Mouse (Mus musculus) CH12.LX (cell line): Measurements from ENCODE around the gene Zfand2a. TPM values are rescaled to one million over a fixed set of nuclear protein-coding genes. Genes with fewer than 3 reads are reported as not detected.

Experiments
- DNase-seq: peaks from one replicate; pipeline ENCODE4 v3.0.0-alpha.2; 2013; ENCODE audit errors: extremely low read depth
- H3K27ac ChIP-seq: 2 replicates; pipeline ENCODE4 v1.5.1; 2012; ENCODE audit warnings: low read depth, mild to moderate bottlenecking, control low read depth, moderate library complexity; ENCODE audit not compliant: insufficient read depth
- H3K27me3 ChIP-seq: replicated peaks from 2 replicates; pipeline ENCODE3; 2012; ENCODE audit warnings: inconsistent platforms
- H3K36me3 ChIP-seq, 2 experiments: replicated peaks in 1 of 2; 2 replicates each; pipeline versions ENCODE3 to v1.6.1; 2012; ENCODE audit warnings: inconsistent platforms in 1 of 2, low read length in 1 of 2, mild to moderate bottlenecking in 1 of 2, mixed read lengths in 1 of 2, moderate library complexity in 1 of 2; ENCODE audit not compliant: control insufficient read depth in 1 of 2, insufficient read depth in 1 of 2
- H3K4me1 ChIP-seq, 2 experiments: 2 replicates each; pipeline ENCODE4 v1.6.1; 2012; ENCODE audit warnings: inconsistent platforms in 1 of 2, moderate library complexity in 1 of 2; ENCODE audit not compliant: insufficient read depth in 2 of 2, control insufficient read depth in 1 of 2
- H3K4me2 ChIP-seq: 2 replicates; pipeline ENCODE4 v1.6.1; 2012; ENCODE audit warnings: low read depth, mild to moderate bottlenecking, control low read depth; ENCODE audit not compliant: poor library complexity, insufficient read depth, severe bottlenecking
- H3K4me3 ChIP-seq, 3 experiments: fragments of 150-350 bp in 1 of 3; sonication (generic) in 1 of 3; replicated peaks in 1 of 3; 2 replicates each; pipeline versions ENCODE3 to v1.5.1; 2011 to 2012; ENCODE audit warnings: low read depth in 2 of 3, low read length in 2 of 3, mild to moderate bottlenecking in 2 of 3, moderate library complexity in 2 of 3, control low read depth in 1 of 3, improper control_type of control experiment in 1 of 3, inconsistent platforms in 1 of 3, mixed read lengths in 1 of 3; ENCODE audit not compliant: poor library complexity in 1 of 3
- H3K79me2 ChIP-seq: replicated peaks from 2 replicates; pipeline ENCODE4 v1.6.1; 2012; ENCODE audit warnings: mild to moderate bottlenecking, moderate library complexity; ENCODE audit not compliant: control insufficient read depth, poor library complexity, insufficient read depth, severe bottlenecking; ENCODE audit errors: extremely low read depth
- H3K9ac ChIP-seq: 2 replicates; pipeline ENCODE4 v1.6.1; 2012; ENCODE audit warnings: low read depth, mild to moderate bottlenecking, control low read depth, moderate library complexity; ENCODE audit not compliant: insufficient read depth
- H3K9me3 ChIP-seq: replicated peaks from 2 replicates; pipeline ENCODE3; 2012; ENCODE audit warnings: low read length, inconsistent platforms, mixed read lengths
- BHLHE40 ChIP-seq: IDR thresholded peaks from 2 replicates; pipeline ENCODE4 v1.6.1; 2011; ENCODE audit warnings: mild to moderate bottlenecking, low read depth, low read length, improper control_type of control experiment
- CTCF ChIP-seq, 2 experiments: IDR thresholded peaks in 1 of 2; conservative IDR thresholded peaks in 1 of 2; 2 replicates each; pipeline ENCODE4 v1.5.1; 2011 to 2012; ENCODE audit warnings: low read depth in 2 of 2, low read length in 2 of 2, improper control_type of control experiment in 1 of 2, inconsistent platforms in 1 of 2, mild to moderate bottlenecking in 1 of 2, moderate library complexity in 1 of 2
- EP300 ChIP-seq: IDR thresholded peaks from 2 replicates; pipeline ENCODE4 v1.6.1; 2011; ENCODE audit warnings: low read length, improper control_type of control experiment
- ETS1 ChIP-seq: conservative IDR thresholded peaks from 2 replicates; pipeline ENCODE4 v1.6.1; 2012; ENCODE audit warnings: low read depth, mild to moderate bottlenecking, inconsistent platforms, low read length, improper control_type of control experiment, moderate library complexity
- GABPA ChIP-seq: IDR thresholded peaks from 2 replicates; pipeline ENCODE4 v1.6.1; 2012; ENCODE audit warnings: low read depth, low read length, improper control_type of control experiment, inconsistent platforms; ENCODE audit not compliant: insufficient replicate concordance
- HCFC1 ChIP-seq: IDR thresholded peaks from 2 replicates; pipeline ENCODE4 v1.6.1; 2012; ENCODE audit warnings: low read depth, mild to moderate bottlenecking, inconsistent platforms, low read length, improper control_type of control experiment
- IRF4 ChIP-seq: IDR thresholded peaks from 2 replicates; pipeline ENCODE4 v1.6.1; 2014; ENCODE audit warnings: low read depth, mild to moderate bottlenecking, inconsistent platforms, low read length, improper control_type of control experiment
- JUN ChIP-seq: IDR thresholded peaks from 2 replicates; pipeline ENCODE4 v1.6.1; 2011; ENCODE audit warnings: low read depth, mild to moderate bottlenecking, low read length, improper control_type of control experiment, moderate library complexity; ENCODE audit not compliant: insufficient read depth
- KAT2A ChIP-seq: IDR thresholded peaks from 2 replicates; pipeline ENCODE4 v1.6.1; 2012; ENCODE audit warnings: low read length, improper control_type of control experiment, inconsistent platforms; ENCODE audit not compliant: insufficient replicate concordance
- MAX ChIP-seq: IDR thresholded peaks from 2 replicates; pipeline ENCODE4 v1.6.1; 2011; ENCODE audit warnings: low read length, improper control_type of control experiment
- MAZ ChIP-seq: IDR thresholded peaks from 2 replicates; pipeline ENCODE4 v1.6.1; 2012; ENCODE audit warnings: low read depth, mild to moderate bottlenecking, inconsistent platforms, low read length, improper control_type of control experiment, moderate library complexity
- MXI1 ChIP-seq: IDR thresholded peaks from 2 replicates; pipeline ENCODE4 v1.6.1; 2011; ENCODE audit warnings: mild to moderate bottlenecking, low read depth, low read length, improper control_type of control experiment
- MYC ChIP-seq: IDR thresholded peaks from 2 replicates; pipeline ENCODE4 v1.6.1; 2011; ENCODE audit warnings: low read depth, mild to moderate bottlenecking, improper control_type of control experiment, low read length
- NELFE ChIP-seq: IDR thresholded peaks from 2 replicates; pipeline ENCODE4 v1.6.1; 2011; ENCODE audit warnings: low read depth, low read length, improper control_type of control experiment
- NRF1 ChIP-seq: IDR thresholded peaks from 2 replicates; pipeline ENCODE4 v1.6.1; 2014; ENCODE audit warnings: low read depth, mild to moderate bottlenecking, inconsistent platforms, low read length, improper control_type of control experiment, moderate library complexity
- POLR2A ChIP-seq: IDR thresholded peaks from 2 replicates; pipeline ENCODE4 v1.6.1; 2011; ENCODE audit warnings: low read depth, mild to moderate bottlenecking, improper control_type of control experiment, low read length
- POLR2AphosphoS2 ChIP-seq: IDR thresholded peaks from 2 replicates; pipeline ENCODE4 v1.6.1; 2011; ENCODE audit warnings: low read depth, low read length, improper control_type of control experiment
- RCOR1 ChIP-seq: conservative IDR thresholded peaks from 2 replicates; pipeline ENCODE4 v1.6.1; 2012; ENCODE audit warnings: low read depth, mild to moderate bottlenecking, inconsistent platforms, low read length, improper control_type of control experiment
- SIN3A ChIP-seq: IDR thresholded peaks from 2 replicates; pipeline ENCODE4 v1.6.1; 2012; ENCODE audit warnings: low read length, improper control_type of control experiment, inconsistent platforms
- SMC3 ChIP-seq: IDR thresholded peaks from 2 replicates; pipeline ENCODE4 v1.6.1; 2011; ENCODE audit warnings: low read depth, low read length, improper control_type of control experiment
- TCF12 ChIP-seq: IDR thresholded peaks from 2 replicates; pipeline ENCODE4 v1.6.1; 2014; ENCODE audit warnings: low read depth, mild to moderate bottlenecking, inconsistent platforms, low read length, improper control_type of control experiment
- USF1 ChIP-seq: IDR thresholded peaks from 2 replicates; pipeline ENCODE4 v1.6.1; 2014; ENCODE audit warnings: low read depth, mild to moderate bottlenecking, inconsistent platforms, low read length, improper control_type of control experiment
- USF2 ChIP-seq: conservative IDR thresholded peaks from 2 replicates; pipeline ENCODE4 v1.6.1; 2011; ENCODE audit warnings: low read depth, low read length, improper control_type of control experiment
- ZKSCAN1 ChIP-seq: IDR thresholded peaks from 2 replicates; pipeline ENCODE4 v1.6.1; 2012; ENCODE audit warnings: low read depth, inconsistent platforms, low read length, improper control_type of control experiment, borderline replicate concordance
- ZNF384 ChIP-seq: IDR thresholded peaks from 2 replicates; pipeline ENCODE4 v1.6.1; 2012; ENCODE audit warnings: low read depth, low read length, improper control_type of control experiment, inconsistent platforms
- dilution Hi-C: fragments of 300-500 bp; cut with MboI; formaldehyde crosslinking; loops from 2 replicates; pipeline ENCODE4 v1.14.3; 2020; ENCODE audit warnings: low sequenced_read_pairs; ENCODE audit not compliant: extremely low pct_unique_long_range_greater_than_20kb, extremely low pct_ligation_motif_present
- in situ Hi-C: fragments of 300-500 bp; cut with MboI; formaldehyde crosslinking; loops from 3 replicates; pipeline ENCODE4 v1.14.3; 2019; ENCODE audit warnings: low sequenced_read_pairs, low pct_ligation_motif_present, low pct_unique_long_range_greater_than_20kb, mixed read lengths
- polyA plus RNA-seq: library from polyadenylated mRNA; unstranded; fragments of >175 nt; gene quantifications from 2 replicates; pipeline ENCODE4 v1.2.1, GENCODE M21; 2012; ENCODE audit warnings: low read depth; ENCODE audit not compliant: insufficient read length
- total RNA-seq, 2 experiments: library from RNA; depleted of rRNA; stranded (reverse); fragments of 300-350 nt in 1 of 2; fragments of >200 nt in 1 of 2; gene quantifications; 2 replicates each; pipeline ENCODE4 v1.2.3; 2012 to 2014

Gene Zfand2a
- total and polyA plus RNA-seq, 3 experiments: 5.8 to 13.4 (median 9.2) TPM

GRCm38 (mm10) chr5:139493690-139494089 is 9.3 kb upstream of the Zfand2a start:
- peaks cover 3% of the 10 kb centered on the region for H3K9me3 ChIP-seq
- no peak for DNase-seq
- no peak overlapping the region for H3K9ac ChIP-seq
- TF ChIP-seq USF2 (no peak), IRF4 (no peak), POLR2A (no peak), MAX (no peak), MAZ (no peak), MYC (no peak), SMC3 (no peak), GABPA (no peak), TCF12 (no peak), ETS1 (no peak), MXI1 (no peak), RCOR1 (no peak), KAT2A (no peak), BHLHE40 (no peak), SIN3A (no peak)
- TF ChIP-seq, all 38 proteins: peak for 0
- Histone ChIP-seq H3K4me2 (no peak overlapping the region), H3K27me3 (peaks cover 38% of the 10 kb centered on the region), H3K4me3 (no peak overlapping the region), H3K79me2 (no peaks in the 10 kb centered on the region), H3K36me3 (no peaks in the 10 kb centered on the region), H3K27ac (no peak overlapping the region), H3K4me1 (peaks cover 0 to 3% of the 10 kb centered on the region in 2 experiments; a peak in 2 of 4 replicates)
- in situ Hi-C loops (no loop called here), dilution Hi-C loops (no loop called here)

DNA sequence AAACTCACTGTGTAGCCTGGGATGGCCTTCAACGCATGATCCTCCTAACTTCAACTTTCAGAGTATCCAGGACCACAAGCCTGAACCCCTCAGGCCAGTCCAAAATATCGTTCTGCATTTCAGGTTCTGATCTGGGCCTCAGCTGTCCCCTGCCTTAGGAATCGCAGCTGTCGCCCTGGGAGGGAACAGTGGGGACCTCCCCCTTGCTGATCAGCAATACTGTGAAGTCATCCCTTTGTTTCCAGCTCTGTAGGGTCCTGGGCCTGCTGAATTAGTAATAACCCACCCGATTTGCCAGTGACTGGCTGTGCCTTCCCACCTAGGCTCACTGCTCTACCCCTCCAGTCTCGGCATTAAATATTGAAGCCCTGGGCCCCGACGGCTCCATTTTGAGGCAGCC is 7.0 kb upstream of the Zfand2a start:
- Histone ChIP-seq H3K4me1 (peaks cover 0 to 3% of the 10 kb centered on the region in 2 experiments; a peak in 2 of 4 replicates), H3K27ac (no peak overlapping the region), H3K9ac (no peak overlapping the region), H3K4me2 (no peak overlapping the region), H3K27me3 (peaks cover 24% of the 10 kb centered on the region), H3K36me3 (no peaks in the 10 kb centered on the region), H3K9me3 (peaks cover 4% of the 10 kb centered on the region), H3K4me3 (no peak overlapping the region), H3K79me2 (no peaks in the 10 kb centered on the region)
- dilution Hi-C loops: no loop called here
- TF ChIP-seq ZNF384 (no peak), ZKSCAN1 (no peak), NRF1 (no peak), EP300 (no peak), USF1 (no peak), JUN (no peak), POLR2AphosphoS2 (no peak), SIN3A (no peak), CTCF (conservative IDR thresholded peaks at IDR 0.05 in 1 of 2, IDR thresholded peaks at IDR 0.05 in 1 of 2; ENCODE audit: low read depth in 2 of 2, low read length in 2 of 2) (no peak), HCFC1 (no peak), NELFE (no peak)
- no peak for DNase-seq
- in situ Hi-C loops: no loop called here
